Mouse (Mus musculus) MEL (cell line): Measurements from ENCODE around the gene Iba57.

ENCODE experiments used
- CTCF ChIP-seq, 3 experiments: IDR thresholded peaks in 2 of 3; conservative IDR thresholded peaks in 1 of 3; 2 replicates each; pipeline ENCODE4 v1.5.1; 2011 to 2012; ENCODE audit warnings: low read length in 3 of 3, low read depth in 2 of 3, mild to moderate bottlenecking in 2 of 3, improper control_type of control experiment in 1 of 3, inconsistent platforms in 1 of 3, mixed read lengths in 1 of 3, moderate library complexity in 1 of 3; ENCODE audit not compliant: control insufficient read depth in 1 of 3, insufficient read depth in 1 of 3, poor library complexity in 1 of 3, severe bottlenecking in 1 of 3
- EP300 ChIP-seq, 2 experiments: IDR thresholded peaks; 2 replicates each; pipeline ENCODE4 v1.6.1; 2011; ENCODE audit warnings: improper control_type of control experiment in 2 of 2, low read length in 2 of 2, low read depth in 1 of 2, mild to moderate bottlenecking in 1 of 2
- MAX ChIP-seq: IDR thresholded peaks from 2 replicates; pipeline ENCODE4 v1.6.1; 2011; ENCODE audit warnings: low read length, improper control_type of control experiment
- NELFE ChIP-seq: IDR thresholded peaks from 2 replicates; pipeline ENCODE4 v1.6.1; 2011; ENCODE audit warnings: low read depth, low read length, improper control_type of control experiment
- POLR2AphosphoS2 ChIP-seq: IDR thresholded peaks from 2 replicates; pipeline ENCODE4 v1.6.1; 2011; ENCODE audit warnings: low read length, improper control_type of control experiment
- RCOR1 ChIP-seq: IDR thresholded peaks from 2 replicates; pipeline ENCODE4 v1.6.1; 2012; ENCODE audit warnings: low read depth, mild to moderate bottlenecking, inconsistent platforms, low read length, improper control_type of control experiment
- TCF12 ChIP-seq: IDR thresholded peaks from 2 replicates; pipeline ENCODE4 v1.6.1; 2014; ENCODE audit warnings: low read depth, mild to moderate bottlenecking, inconsistent platforms, low read length, improper control_type of control experiment, moderate library complexity
- UBTF ChIP-seq: IDR thresholded peaks from 2 replicates; pipeline ENCODE4 v1.6.1; 2012; ENCODE audit warnings: low read depth, mild to moderate bottlenecking, inconsistent platforms, low read length, improper control_type of control experiment, moderate library complexity, borderline replicate concordance; ENCODE audit not compliant: insufficient read depth

GRCm38 (mm10) chr11:59209580-59209979 lies 46.0 kb upstream of the Iba57 start:
- no peak for TF ChIP-seq CTCF (IDR thresholded peaks at IDR 0.05 in 2 of 3, conservative IDR thresholded peaks at IDR 0.05 in 1 of 3; ENCODE audit: control insufficient read depth in 1 of 3, insufficient read depth in 1 of 3, low read depth in 2 of 3, low read length in 3 of 3, poor library complexity in 1 of 3, severe bottlenecking in 1 of 3)
- no peak for TF ChIP-seq POLR2AphosphoS2
- TF ChIP-seq EP300 (IDR thresholded peaks at IDR 0.05; ENCODE audit: low read depth in 1 of 2, low read length in 2 of 2): no peak
- TF ChIP-seq NELFE: no peak
- no peak for TF ChIP-seq UBTF
- TF ChIP-seq MAX: no peak
- no peak for TF ChIP-seq TCF12
- no peak for TF ChIP-seq RCOR1
